Mouse (Mus musculus): ENCODE measurements at regions not wholly inside any gene's neighbourhood (a gene's known extent, or its start where the extent isn't known, plus 50 kb on each side); places are given as distances from the start of the nearest gene placed in this dataset.

DNA sequence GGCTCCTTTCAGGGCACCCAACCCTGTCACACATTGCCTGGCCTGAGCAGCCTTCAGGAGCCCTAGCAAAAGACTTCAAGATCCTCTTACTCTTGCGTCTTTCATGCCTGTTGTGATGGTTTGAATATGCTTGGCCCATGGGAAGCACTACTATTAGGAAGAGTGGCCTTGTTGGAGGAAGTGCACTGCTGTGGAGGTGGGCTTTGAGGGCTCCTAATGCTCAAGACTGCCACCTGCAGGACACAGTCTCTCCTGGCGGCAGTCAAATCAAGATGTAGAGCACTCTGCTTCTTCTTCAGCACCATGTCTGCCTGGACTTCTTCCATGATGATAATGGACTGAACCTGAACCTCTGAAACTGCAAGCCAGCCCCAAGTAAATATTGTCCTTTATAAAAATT lies 73.0 kb downstream of the Tsen15 start:
- H3K27me3 ChIP-seq (replicated peaks; ENCODE audit: control insufficient read depth, insufficient read depth, low read length), result no peaks in the 10 kb centered on the region
- ATAC-seq (no peak), DNase-seq (ENCODE audit: low spot score) (peak; percentile 11)
- no peaks in the 10 kb centered on the region for H3K9me3 ChIP-seq (replicated peaks; ENCODE audit: control insufficient read depth, low read length)
- no peak overlapping the region for H3K9ac ChIP-seq (ENCODE audit: low read length)
- no peak overlapping the region for H3K4me3 ChIP-seq (ENCODE audit: low read depth, low read length)
- 66% methylated on average over 2 of the region's 2 CpGs for WGBS
- no peak overlapping the region for H3K4me2 ChIP-seq (ENCODE audit: low read length)
- H3K36me3 ChIP-seq (ENCODE audit: control insufficient read depth, insufficient read depth, low read length), result no peaks in the 10 kb centered on the region
- H3K4me1 ChIP-seq (ENCODE audit: control insufficient read depth, insufficient read depth, low read length), result no peaks in the 10 kb centered on the region
- no peak overlapping the region for H3K27ac ChIP-seq (ENCODE audit: low read depth, low read length)

DNA sequence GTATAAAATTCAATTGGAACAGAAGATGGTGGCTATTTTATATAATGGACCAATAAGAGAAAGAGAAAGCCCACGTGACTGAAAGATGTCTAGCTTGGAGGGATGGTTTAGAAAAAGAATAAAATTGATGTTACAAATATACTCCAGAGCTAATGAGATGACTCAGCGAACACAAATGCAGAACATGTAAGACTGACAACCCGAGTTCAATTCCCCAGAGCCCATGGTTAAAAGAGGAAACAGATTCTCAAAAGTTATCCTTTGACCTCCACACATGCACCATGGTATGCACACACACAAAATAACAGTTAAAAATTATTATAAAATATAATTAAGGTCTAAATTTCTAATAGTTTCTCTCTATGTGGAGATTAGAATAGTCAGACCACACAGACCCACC lies 81.0 kb downstream of the Tsen15 start:
- ATAC-seq, result no peak

DNA sequence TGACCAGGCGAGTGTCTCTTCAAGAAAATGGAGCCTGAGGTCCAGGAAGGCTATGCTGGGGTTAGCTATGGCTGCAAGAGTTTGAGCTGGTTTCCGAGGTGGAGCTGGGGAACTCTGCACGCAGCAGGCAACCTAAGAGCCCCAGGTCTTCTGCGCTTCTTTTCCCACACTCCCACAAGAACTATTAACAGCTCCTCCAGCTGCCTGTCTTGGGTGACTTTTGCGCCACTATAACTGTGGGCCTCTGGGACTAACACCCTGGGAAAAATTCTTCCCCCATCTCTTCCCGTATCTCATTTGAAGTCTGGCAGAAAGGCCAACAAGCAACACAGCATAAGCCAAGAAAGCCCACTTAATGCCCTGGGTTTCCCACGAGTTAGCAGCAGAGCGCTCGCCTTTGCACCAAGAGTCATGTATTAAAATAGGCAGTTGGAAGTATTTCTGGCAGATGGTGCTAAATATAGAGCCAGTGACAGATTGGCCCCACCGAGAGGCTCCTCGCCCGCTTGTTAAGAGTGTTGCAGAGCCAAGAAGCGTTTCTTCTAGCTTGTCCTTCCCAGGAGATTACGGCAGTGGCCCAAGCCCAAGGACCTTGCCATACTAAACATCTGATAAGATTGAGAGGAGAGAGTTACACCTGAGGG lies 81.9 kb downstream of the Tsen15 start:
- 74% methylated on average over 14 of the region's 14 CpGs for WGBS
- no peaks in the 10 kb centered on the region for H3K27me3 ChIP-seq (replicated peaks; ENCODE audit: control insufficient read depth, insufficient read depth, low read length)
- ATAC-seq, result no peak
- H3K27ac ChIP-seq (ENCODE audit: low read depth, low read length), result no peak overlapping the region
- H3K9me3 ChIP-seq (replicated peaks; ENCODE audit: control insufficient read depth, low read length), result no peaks in the 10 kb centered on the region
- H3K36me3 ChIP-seq (ENCODE audit: control insufficient read depth, insufficient read depth, low read length), result no peaks in the 10 kb centered on the region
- H3K4me2 ChIP-seq (ENCODE audit: low read length), result no peak overlapping the region
- no peak overlapping the region for H3K9ac ChIP-seq (ENCODE audit: low read length)
- no peak overlapping the region for H3K4me3 ChIP-seq (ENCODE audit: low read depth, low read length)
- H3K4me1 ChIP-seq (ENCODE audit: control insufficient read depth, insufficient read depth, low read length), result no peaks in the 10 kb centered on the region
- DNase-seq (ENCODE audit: low spot score), result peak; percentile 40

More for the DNA sequence above, 81.0 kb downstream of the Tsen15 start:
- Histone ChIP-seq H3K4me3 (ENCODE audit: low read depth, low read length) (no peak overlapping the region), H3K9me3 (replicated peaks; ENCODE audit: control insufficient read depth, low read length) (no peaks in the 10 kb centered on the region), H3K27ac (ENCODE audit: low read depth, low read length) (no peak overlapping the region), H3K9ac (ENCODE audit: low read length) (no peak overlapping the region), H3K27me3 (replicated peaks; ENCODE audit: control insufficient read depth, insufficient read depth, low read length) (no peaks in the 10 kb centered on the region), H3K4me2 (ENCODE audit: low read length) (no peak overlapping the region), H3K4me1 (ENCODE audit: control insufficient read depth, insufficient read depth, low read length) (no peaks in the 10 kb centered on the region), H3K36me3 (ENCODE audit: control insufficient read depth, insufficient read depth, low read length) (no peaks in the 10 kb centered on the region)
- WGBS, result 90% methylated on average over 3 of the region's 3 CpGs
- DNase-seq (ENCODE audit: low spot score), result no peak

DNA sequence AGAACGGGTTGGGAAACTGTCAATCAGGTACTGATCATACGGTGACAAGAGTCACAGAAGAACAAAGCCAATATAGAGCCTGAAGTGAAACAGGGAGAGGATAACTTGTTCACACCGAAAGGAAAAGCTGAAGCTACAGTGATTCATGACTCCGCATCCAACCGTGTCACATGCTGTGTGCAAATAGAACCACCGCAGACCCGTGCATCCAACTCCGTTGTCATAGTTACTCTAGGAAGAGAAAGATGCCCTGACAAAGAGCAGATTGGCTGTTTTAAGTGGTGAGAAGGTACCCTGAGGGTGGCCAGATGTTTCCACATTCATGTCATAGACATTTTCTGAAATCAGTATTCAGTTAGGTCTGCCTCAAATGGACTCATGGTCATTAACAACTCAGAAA lies 85.1 kb downstream of the Tsen15 start:
- Histone ChIP-seq H3K4me2 (ENCODE audit: low read length) (no peak overlapping the region), H3K9me3 (replicated peaks; ENCODE audit: control insufficient read depth, low read length) (no peaks in the 10 kb centered on the region), H3K9ac (ENCODE audit: low read length) (no peak overlapping the region), H3K27me3 (replicated peaks; ENCODE audit: control insufficient read depth, insufficient read depth, low read length) (no peaks in the 10 kb centered on the region), H3K36me3 (ENCODE audit: control insufficient read depth, insufficient read depth, low read length) (no peaks in the 10 kb centered on the region), H3K27ac (ENCODE audit: low read depth, low read length) (no peak overlapping the region), H3K4me3 (ENCODE audit: low read depth, low read length) (no peak overlapping the region), H3K4me1 (ENCODE audit: control insufficient read depth, insufficient read depth, low read length) (no peaks in the 10 kb centered on the region)
- WGBS, result 71% methylated on average over 8 of the region's 8 CpGs
- peak; percentile 30 for DNase-seq (ENCODE audit: low spot score)
- ATAC-seq, result no peak

DNA sequence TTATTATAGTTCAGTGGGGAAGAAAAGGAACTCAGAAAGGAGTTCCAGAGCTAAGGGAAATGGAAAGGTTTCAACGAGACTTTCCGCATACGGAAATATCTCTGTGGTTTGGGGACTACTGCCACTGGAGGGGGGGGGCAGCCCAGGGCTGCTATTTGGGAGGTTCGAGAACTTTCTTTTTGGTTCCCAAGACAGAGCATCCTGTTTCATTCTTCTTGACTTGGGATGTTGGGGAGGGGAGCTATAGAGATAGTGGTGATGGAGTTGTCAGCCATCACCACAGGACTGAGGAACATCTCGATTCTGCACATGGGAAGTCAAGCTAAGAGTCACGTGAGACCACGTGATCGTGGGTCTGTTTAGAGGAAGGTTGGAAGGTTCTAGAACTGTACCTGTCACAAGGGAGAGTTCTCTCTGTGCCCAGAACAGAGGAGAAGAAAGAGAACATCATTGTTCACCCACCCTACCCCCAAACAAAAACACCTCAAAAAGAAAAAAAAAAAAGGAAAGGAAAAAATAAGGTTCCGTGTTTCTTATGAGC lies 94.2 kb downstream of the Tsen15 start:
- no peak overlapping the region for H3K27ac ChIP-seq (ENCODE audit: low read depth, low read length)
- no peak overlapping the region for H3K4me3 ChIP-seq (ENCODE audit: low read depth, low read length)
- 85% methylated on average over 9 of the region's 9 CpGs for WGBS
- H3K9me3 ChIP-seq (replicated peaks; ENCODE audit: control insufficient read depth, low read length), result no peaks in the 10 kb centered on the region
- ATAC-seq, result no peak
- no peak overlapping the region for H3K4me2 ChIP-seq (ENCODE audit: low read length)
- DNase-seq (ENCODE audit: low spot score), result no peak
- 0 out of 2 replicates have a peak, but pooled peaks cover 5% of the 10 kb centered on the region for H3K4me1 ChIP-seq (ENCODE audit: control insufficient read depth, insufficient read depth, low read length)
- H3K27me3 ChIP-seq (replicated peaks; ENCODE audit: control insufficient read depth, insufficient read depth, low read length), result no peaks in the 10 kb centered on the region
- no peaks in the 10 kb centered on the region for H3K36me3 ChIP-seq (ENCODE audit: control insufficient read depth, insufficient read depth, low read length)
- no peak overlapping the region for H3K9ac ChIP-seq (ENCODE audit: low read length)

DNA sequence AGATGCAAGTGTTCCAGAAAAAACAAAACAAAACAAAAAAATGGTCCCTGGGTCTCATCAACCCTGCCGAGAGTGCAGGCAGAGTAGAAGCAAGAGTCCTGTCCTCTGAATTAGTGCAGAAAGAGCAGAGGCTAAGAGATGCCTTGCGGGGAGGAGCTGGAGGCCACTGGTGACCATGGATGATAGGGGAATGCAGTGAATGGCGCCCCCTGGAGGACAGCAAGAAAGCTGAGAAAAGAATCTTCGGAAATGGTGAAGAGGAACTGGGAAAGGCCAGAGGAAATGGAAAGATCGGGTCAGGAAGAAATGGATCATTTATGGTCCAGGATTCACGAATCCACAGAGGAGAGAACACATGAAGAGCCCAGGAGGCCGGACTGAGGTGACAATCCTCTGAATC lies 95.7 kb downstream of the Tsen15 start:
- H3K36me3 ChIP-seq (ENCODE audit: control insufficient read depth, insufficient read depth, low read length), result no peaks in the 10 kb centered on the region
- H3K4me3 ChIP-seq (ENCODE audit: low read depth, low read length), result no peak overlapping the region
- 34% methylated on average over 7 of the region's 7 CpGs for WGBS
- no peak overlapping the region for H3K27ac ChIP-seq (ENCODE audit: low read depth, low read length)
- DNase-seq (ENCODE audit: low spot score) (peak; percentile 50), ATAC-seq (peak; percentile 37; the same call in 1 of the 2 replicates)
- H3K9ac ChIP-seq (ENCODE audit: low read length), result no peak overlapping the region
- H3K27me3 ChIP-seq (replicated peaks; ENCODE audit: control insufficient read depth, insufficient read depth, low read length), result no peaks in the 10 kb centered on the region
- H3K4me1 ChIP-seq (ENCODE audit: control insufficient read depth, insufficient read depth, low read length), result 0 out of 2 replicates have a peak, but pooled peaks cover 5% of the 10 kb centered on the region
- no peaks in the 10 kb centered on the region for H3K9me3 ChIP-seq (replicated peaks; ENCODE audit: control insufficient read depth, low read length)
- H3K4me2 ChIP-seq (ENCODE audit: low read length), result no peak overlapping the region

DNA sequence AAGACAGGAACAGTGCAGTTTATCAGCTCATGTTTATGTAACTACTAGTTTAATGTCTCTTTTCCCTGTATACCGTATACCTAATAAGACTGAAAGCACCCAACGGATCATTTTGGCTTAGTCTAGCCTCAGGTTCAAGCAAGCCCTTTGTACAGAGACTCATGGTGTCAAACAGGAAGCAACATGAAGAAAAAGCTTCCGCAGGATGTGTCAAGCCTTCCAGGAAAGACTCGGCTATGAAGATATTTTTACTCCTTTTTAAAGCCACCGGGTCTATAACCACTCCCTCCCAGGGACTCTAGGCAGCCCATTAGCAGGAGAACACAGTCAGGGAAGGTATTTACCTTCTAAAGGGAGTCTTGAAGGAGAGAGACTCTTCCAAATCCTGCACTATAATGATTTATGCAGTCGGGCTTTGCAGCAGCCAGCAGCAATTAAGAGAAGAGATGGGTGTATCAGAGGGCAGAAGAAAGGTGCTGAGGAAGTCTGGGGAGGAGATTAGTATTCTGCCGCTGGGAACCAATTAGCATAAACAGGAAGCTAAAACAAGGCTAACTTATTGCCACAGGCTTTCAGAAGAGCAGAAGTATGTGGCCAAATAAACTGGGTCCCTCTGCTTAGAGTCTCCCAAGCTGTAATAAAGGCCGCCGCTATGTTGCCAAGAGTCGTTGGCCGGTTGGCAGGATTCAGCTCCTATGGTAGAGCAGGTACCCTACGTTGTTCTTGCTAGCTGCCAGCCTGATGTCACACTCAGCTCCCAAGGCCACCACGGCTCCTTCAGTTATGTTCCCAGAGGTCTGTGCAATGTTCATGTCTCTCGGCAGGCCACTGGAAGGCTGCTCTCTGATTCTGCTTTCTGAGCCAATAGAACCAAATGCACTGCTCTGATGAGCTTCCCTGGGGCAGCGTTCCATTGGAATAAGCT lies 98.7 kb downstream of the Tsen15 start:
- no peaks in the 10 kb centered on the region for H3K36me3 ChIP-seq (ENCODE audit: control insufficient read depth, insufficient read depth, low read length)
- 0 out of 2 replicates have a peak, but pooled peaks cover 5% of the 10 kb centered on the region for H3K4me1 ChIP-seq (ENCODE audit: control insufficient read depth, insufficient read depth, low read length)
- DNase-seq (ENCODE audit: low spot score), result no peak
- no peaks in the 10 kb centered on the region for H3K27me3 ChIP-seq (replicated peaks; ENCODE audit: control insufficient read depth, insufficient read depth, low read length)
- H3K27ac ChIP-seq (ENCODE audit: low read depth, low read length), result no peak overlapping the region
- 63% methylated on average over 15 of the region's 15 CpGs for WGBS
- no peak overlapping the region for H3K4me3 ChIP-seq (ENCODE audit: low read depth, low read length)
- no peak for ATAC-seq
- H3K9ac ChIP-seq (ENCODE audit: low read length), result no peak overlapping the region
- H3K9me3 ChIP-seq (replicated peaks; ENCODE audit: control insufficient read depth, low read length), result no peaks in the 10 kb centered on the region
- no peak overlapping the region for H3K4me2 ChIP-seq (ENCODE audit: low read length)

DNA sequence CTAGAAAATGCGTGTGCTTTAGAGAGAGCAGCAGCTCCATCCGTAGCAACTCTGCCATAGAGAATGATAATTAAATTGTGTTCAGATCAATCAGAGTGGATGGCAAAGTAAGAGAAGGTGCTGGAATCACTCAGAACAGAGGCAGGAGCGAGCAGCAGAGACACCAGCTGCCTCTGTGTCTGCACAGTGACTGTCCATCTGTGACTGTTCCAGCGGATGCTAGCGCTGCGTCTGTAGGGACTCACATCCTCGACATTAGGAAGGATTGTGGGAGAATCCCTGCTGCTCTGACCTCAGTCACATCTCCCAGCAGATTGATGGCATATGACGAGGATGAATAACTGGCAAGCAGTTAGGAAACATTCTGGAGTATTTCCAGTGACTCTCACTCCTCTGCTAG lies 99.8 kb downstream of the Tsen15 start:
- Histone ChIP-seq H3K36me3 (ENCODE audit: control insufficient read depth, insufficient read depth, low read length) (no peaks in the 10 kb centered on the region), H3K4me3 (ENCODE audit: low read depth, low read length) (no peak overlapping the region), H3K27ac (ENCODE audit: low read depth, low read length) (no peak overlapping the region), H3K9me3 (replicated peaks; ENCODE audit: control insufficient read depth, low read length) (no peaks in the 10 kb centered on the region), H3K27me3 (replicated peaks; ENCODE audit: control insufficient read depth, insufficient read depth, low read length) (no peaks in the 10 kb centered on the region), H3K4me2 (ENCODE audit: low read length) (no peak overlapping the region), H3K4me1 (ENCODE audit: control insufficient read depth, insufficient read depth, low read length) (0 out of 2 replicates have a peak, but pooled peaks cover 5% of the 10 kb centered on the region), H3K9ac (ENCODE audit: low read length) (no peak overlapping the region)
- ATAC-seq, result no peak
- 68% methylated on average over 8 of the region's 8 CpGs for WGBS
- DNase-seq (ENCODE audit: low spot score), result peak; percentile 39

DNA sequence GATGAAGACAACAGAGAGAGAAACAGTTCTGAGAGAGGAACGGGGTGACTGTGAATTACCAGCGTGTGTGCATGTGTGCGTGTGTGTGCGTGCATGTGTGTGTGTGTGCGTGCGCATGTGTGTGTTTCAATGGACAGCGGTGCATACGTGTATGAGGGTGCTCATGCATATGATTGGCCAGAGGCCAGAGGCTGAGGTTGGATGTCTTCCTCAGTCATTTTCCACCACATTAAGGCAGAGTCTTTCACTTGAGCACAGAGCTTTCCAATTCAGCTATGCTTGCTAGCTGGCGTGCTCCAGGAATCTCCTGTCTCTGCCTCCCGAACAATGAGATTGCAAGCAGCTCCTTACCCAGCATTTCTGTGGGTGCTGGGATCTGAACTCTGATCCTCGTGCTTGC lies 104.4 kb downstream of the Tsen15 start:
- DNase-seq (ENCODE audit: low spot score) (no peak), ATAC-seq (no peak)
- no peaks in the 10 kb centered on the region for H3K27me3 ChIP-seq (replicated peaks; ENCODE audit: control insufficient read depth, insufficient read depth, low read length)
- no peak overlapping the region for H3K9ac ChIP-seq (ENCODE audit: low read length)
- no peaks in the 10 kb centered on the region for H3K4me1 ChIP-seq (ENCODE audit: control insufficient read depth, insufficient read depth, low read length)
- H3K36me3 ChIP-seq (ENCODE audit: control insufficient read depth, insufficient read depth, low read length), result no peaks in the 10 kb centered on the region
- no peak overlapping the region for H3K4me3 ChIP-seq (ENCODE audit: low read depth, low read length)
- no peak overlapping the region for H3K4me2 ChIP-seq (ENCODE audit: low read length)
- H3K27ac ChIP-seq (ENCODE audit: low read depth, low read length), result no peak overlapping the region
- 88% methylated on average over 11 of the region's 11 CpGs for WGBS
- 0 out of 2 replicates have a peak, but pooled peaks cover 3% of the 10 kb centered on the region for H3K9me3 ChIP-seq (replicated peaks; ENCODE audit: control insufficient read depth, low read length)
